Mouse (Mus musculus): Measurements from ENCODE around the gene Pank2. TPM values are rescaled to one million over a fixed set of nuclear protein-coding genes. Genes with fewer than 3 reads are reported as not detected.

Gene Pank2
- total and polyA plus RNA-seq, 3 experiments = 34.9 to 275 (median 71.8) TPM

Other genes with a start within 250 kb of the Pank2 start
- 0.10 TPM in 1 of 2 replicates, not detected in the other for gene Gfra4, start 219.4 kb upstream of the Pank2 start, total RNA-seq (2012; rRNA removed)
- not detected for gene Gfra4, start 219.4 kb upstream of the Pank2 start, polyA plus RNA-seq (2012; ENCODE audit: insufficient read depth in 1 of 2, insufficient read length in 2 of 2, low read depth in 1 of 2, low replicate concordance in 2 of 2, missing spikeins in 1 of 2)
- gene Adam33, start 198.7 kb upstream of the Pank2 start, total RNA-seq (2012; rRNA removed) = 0.12 TPM in 1 of 2 replicates, not detected in the other
- gene Adam33, start 198.7 kb upstream of the Pank2 start, polyA plus RNA-seq (2012; ENCODE audit: insufficient read depth in 1 of 2, insufficient read length in 2 of 2, low read depth in 1 of 2, low replicate concordance in 2 of 2, missing spikeins in 1 of 2) = under 1 TPM in 1 of 2 experiments, not detected in 1; 0.28 TPM
- 0.04 TPM in 1 of 2 replicates, not detected in the other for gene Siglec1, start 175.7 kb upstream of the Pank2 start, total RNA-seq (2012; rRNA removed)
- under 1 TPM in 1 of 2 experiments, not detected in 1; 0.07 TPM for gene Siglec1, start 175.7 kb upstream of the Pank2 start, polyA plus RNA-seq (2012; ENCODE audit: insufficient read depth in 1 of 2, insufficient read length in 2 of 2, low read depth in 1 of 2, low replicate concordance in 2 of 2, missing spikeins in 1 of 2)
- 0.04 and 0.07 TPM in 2 replicates for gene Hspa12b, start 135.2 kb upstream of the Pank2 start, total RNA-seq (2012; rRNA removed)
- 1 to 10 TPM in 1 of 2 experiments, not detected in 1; 1.2 TPM for gene Hspa12b, start 135.2 kb upstream of the Pank2 start, polyA plus RNA-seq (2012; ENCODE audit: insufficient read depth in 1 of 2, insufficient read length in 2 of 2, low read depth in 1 of 2, low replicate concordance in 2 of 2, missing spikeins in 1 of 2)
- gene Gm11037, start 129.0 kb upstream of the Pank2 start, total RNA-seq (2012; rRNA removed) = not detected in 2 replicates
- gene Gm11037, start 129.0 kb upstream of the Pank2 start, polyA plus RNA-seq (2012; ENCODE audit: insufficient read depth in 1 of 2, insufficient read length in 2 of 2, low read depth in 1 of 2, low replicate concordance in 2 of 2, missing spikeins in 1 of 2) = not detected
- 38.2 and 45.5 TPM in 2 replicates for gene 1700037H04Rik, start 102.4 kb upstream of the Pank2 start, total RNA-seq (2012; rRNA removed)
- gene 1700037H04Rik, start 102.4 kb upstream of the Pank2 start, polyA plus RNA-seq (2012; ENCODE audit: insufficient read depth in 1 of 2, insufficient read length in 2 of 2, low read depth in 1 of 2, low replicate concordance in 2 of 2, missing spikeins in 1 of 2) = 10 to 100 TPM in 1 of 2 experiments, not detected in 1; 72.6 TPM
- 16.1 and 24.3 TPM in 2 replicates for gene Cenpb, start 82.4 kb upstream of the Pank2 start, total RNA-seq (2012; rRNA removed)
- gene Cenpb, start 82.4 kb upstream of the Pank2 start, polyA plus RNA-seq (2012; ENCODE audit: insufficient read depth in 1 of 2, insufficient read length in 2 of 2, low read depth in 1 of 2, low replicate concordance in 2 of 2, missing spikeins in 1 of 2) = 10 to 100 TPM in 1 of 2 experiments, not detected in 1; 34.9 TPM
- gene Cdc25b, start 75.5 kb upstream of the Pank2 start, total RNA-seq (2012; rRNA removed) = 11.8 and 12.6 TPM in 2 replicates
- 10 to 100 TPM in 1 of 2 experiments, not detected in 1; 34.5 TPM for gene Cdc25b, start 75.5 kb upstream of the Pank2 start, polyA plus RNA-seq (2012; ENCODE audit: insufficient read depth in 1 of 2, insufficient read length in 2 of 2, low read depth in 1 of 2, low replicate concordance in 2 of 2, missing spikeins in 1 of 2)
- 0.46 and 1.8 TPM in 2 replicates for gene Spef1, start 75.2 kb upstream of the Pank2 start, total RNA-seq (2012; rRNA removed)
- 1 to 10 TPM in 1 of 2 experiments, not detected in 1; 1.2 TPM for gene Spef1, start 75.2 kb upstream of the Pank2 start, polyA plus RNA-seq (2012; ENCODE audit: insufficient read depth in 1 of 2, insufficient read length in 2 of 2, low read depth in 1 of 2, low replicate concordance in 2 of 2, missing spikeins in 1 of 2)
- gene Ap5s1, start 55.4 kb upstream of the Pank2 start, total RNA-seq (2012; rRNA removed) = 9.6 TPM in 2 replicates
- 10 to 100 TPM in 1 of 2 experiments, not detected in 1; 12.7 TPM for gene Ap5s1, start 55.4 kb upstream of the Pank2 start, polyA plus RNA-seq (2012; ENCODE audit: insufficient read depth in 1 of 2, insufficient read length in 2 of 2, low read depth in 1 of 2, low replicate concordance in 2 of 2, missing spikeins in 1 of 2)
- gene Mavs, start 28.4 kb upstream of the Pank2 start, total RNA-seq (2012; rRNA removed) = 21.2 and 21.3 TPM in 2 replicates
- gene Mavs, start 28.4 kb upstream of the Pank2 start, polyA plus RNA-seq (2012; ENCODE audit: insufficient read depth in 1 of 2, insufficient read length in 2 of 2, low read depth in 1 of 2, low replicate concordance in 2 of 2, missing spikeins in 1 of 2) = 10 to 100 TPM in 1 of 2 experiments, not detected in 1; 32.1 TPM
- gene Rnf24, start 90.4 kb downstream of the Pank2 start, total RNA-seq (2012; rRNA removed) = 0.73 and 0.78 TPM in 2 replicates
- 1 to 10 TPM in 1 of 2 experiments, not detected in 1; 2.9 TPM for gene Rnf24, start 90.4 kb downstream of the Pank2 start, polyA plus RNA-seq (2012; ENCODE audit: insufficient read depth in 1 of 2, insufficient read length in 2 of 2, low read depth in 1 of 2, low replicate concordance in 2 of 2, missing spikeins in 1 of 2)
- 1.9 and 2.2 TPM in 2 replicates for gene Smox, start 229.0 kb downstream of the Pank2 start, total RNA-seq (2012; rRNA removed)
- 1 to 10 TPM in 1 of 2 experiments, not detected in 1; 5.5 TPM for gene Smox, start 229.0 kb downstream of the Pank2 start, polyA plus RNA-seq (2012; ENCODE audit: insufficient read depth in 1 of 2, insufficient read length in 2 of 2, low read depth in 1 of 2, low replicate concordance in 2 of 2, missing spikeins in 1 of 2)